Mouse (Mus musculus): Measurements from ENCODE around the gene Akr1c18.

GRCm38 (mm10) chr13:4192511-4192910, 42.1 kb upstream of the Akr1c18 start:
- TF ChIP-seq CTCF (conservative IDR thresholded peaks at IDR 0.05 in 1 of 2, IDR thresholded peaks at IDR 0.05 in 1 of 2; ENCODE audit: low read depth in 2 of 2, low read length in 2 of 2) (no peak), MAX (IDR thresholded peaks at IDR 0.05; ENCODE audit: low read length) (no peak), ETS1 (conservative IDR thresholded peaks at IDR 0.05; ENCODE audit: low read depth, low read length) (no peak), USF2 (conservative IDR thresholded peaks at IDR 0.05; ENCODE audit: low read depth, low read length) (no peak), POLR2AphosphoS2 (IDR thresholded peaks at IDR 0.05; ENCODE audit: low read depth, low read length) (no peak), E2F4 (IDR thresholded peaks at IDR 0.05; ENCODE audit: insufficient replicate concordance, low read depth, low read length) (no peak), MXI1 (IDR thresholded peaks at IDR 0.05; ENCODE audit: low read depth, low read length) (no peak), POLR2A (IDR thresholded peaks at IDR 0.05; ENCODE audit: low read depth, low read length) (no peak), EP300 (IDR thresholded peaks at IDR 0.05; ENCODE audit: low read length) (no peak), PAX5 (IDR thresholded peaks at IDR 0.05; ENCODE audit: low read length) (no peak), RAD21 (IDR thresholded peaks at IDR 0.05; ENCODE audit: low read depth, low read length) (no peak), TCF12 (IDR thresholded peaks at IDR 0.05; ENCODE audit: low read depth, low read length) (no peak)
